Mouse (Mus musculus) common myeloid progenitor, adult 5-6 weeks (primary cell): ENCODE data around the gene Copg2. TPM values are rescaled to one million over a fixed set of nuclear protein-coding genes. Genes with fewer than 3 reads are reported as not detected.
"Not testable (repeated sequence)": the region's sequence is repeated elsewhere in the genome, so short reads cannot be mapped to it uniquely, and the experiment has no call there.

Source experiments
- ATAC-seq: replicated peaks from 2 replicates; pipeline ENCODE4 v1.8.0; 2016; ENCODE audit warnings: low read depth, mild to moderate bottlenecking, moderate TSS enrichment, inconsistent platforms; ENCODE audit not compliant: poor library complexity, severe bottlenecking
- total RNA-seq: library from RNA; stranded (forward); fragments of 200-1000, 187-1606 nt; gene quantifications from 2 replicates; pipeline ENCODE4 v1.2.3, GENCODE M21; 2017

Copg2 gene
- total RNA-seq, 1 experiment from 2014 or later: 53.4 TPM

DNA sequence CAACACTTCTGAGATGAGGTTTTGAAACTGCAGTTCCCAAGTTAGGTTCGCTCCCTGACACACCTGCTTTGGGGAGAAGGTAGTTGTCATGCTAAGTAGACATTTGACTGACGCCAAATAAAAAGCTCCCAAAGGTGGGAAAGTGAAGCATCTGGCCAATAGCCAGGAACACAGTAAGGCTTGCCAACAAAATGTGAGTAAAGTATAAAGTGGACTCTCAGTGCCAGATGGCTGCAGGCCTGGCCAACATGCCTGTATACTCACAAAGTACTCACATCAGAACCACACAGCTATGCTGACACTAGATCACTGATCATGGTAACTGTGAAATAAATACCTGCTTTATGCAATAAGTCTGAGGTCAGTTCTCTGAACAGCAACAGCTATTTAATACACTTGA lies 46.8 kb downstream of the Copg2 start:
- ATAC-seq: no peak

DNA sequence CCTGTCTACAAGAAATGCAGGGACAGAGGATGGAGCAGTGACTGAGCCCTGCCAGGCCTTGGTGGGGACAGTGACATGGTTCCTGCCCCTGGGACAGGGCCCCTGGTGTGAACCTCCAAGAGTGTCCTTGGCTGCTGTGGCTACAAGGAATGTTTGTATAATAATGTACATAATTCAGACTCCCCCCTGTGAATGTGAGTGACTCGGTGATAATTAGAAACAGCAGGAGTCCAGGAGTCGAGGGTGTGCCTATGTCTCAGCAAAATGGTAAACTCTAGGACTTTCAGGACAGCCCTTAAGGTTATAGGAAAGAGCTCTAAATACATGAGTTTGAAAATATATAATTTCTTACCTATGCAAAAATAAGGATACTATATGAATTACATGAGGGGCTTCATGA lies 64.4 kb downstream of the Copg2 start:
- no peak for ATAC-seq

DNA sequence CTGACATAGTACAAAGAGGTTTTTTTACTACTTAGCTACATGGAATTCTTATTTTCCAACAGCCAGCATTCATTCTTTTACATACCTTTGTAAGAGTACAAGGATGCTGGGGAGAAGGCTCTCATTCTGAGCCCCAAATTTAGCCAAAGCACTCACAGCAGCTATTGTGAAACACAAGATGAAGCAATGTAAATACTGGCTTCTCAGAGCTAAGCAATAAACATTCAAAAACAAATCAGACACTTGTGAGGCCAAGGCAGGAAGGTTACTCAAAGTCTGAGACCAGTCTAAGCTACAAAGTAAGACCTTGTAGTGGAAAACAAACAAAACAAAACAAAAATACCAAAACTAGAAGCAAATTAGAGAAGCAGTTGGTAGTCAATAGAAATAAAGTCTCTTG lies 83.0 kb downstream of the Copg2 start:
- no peak for ATAC-seq

DNA sequence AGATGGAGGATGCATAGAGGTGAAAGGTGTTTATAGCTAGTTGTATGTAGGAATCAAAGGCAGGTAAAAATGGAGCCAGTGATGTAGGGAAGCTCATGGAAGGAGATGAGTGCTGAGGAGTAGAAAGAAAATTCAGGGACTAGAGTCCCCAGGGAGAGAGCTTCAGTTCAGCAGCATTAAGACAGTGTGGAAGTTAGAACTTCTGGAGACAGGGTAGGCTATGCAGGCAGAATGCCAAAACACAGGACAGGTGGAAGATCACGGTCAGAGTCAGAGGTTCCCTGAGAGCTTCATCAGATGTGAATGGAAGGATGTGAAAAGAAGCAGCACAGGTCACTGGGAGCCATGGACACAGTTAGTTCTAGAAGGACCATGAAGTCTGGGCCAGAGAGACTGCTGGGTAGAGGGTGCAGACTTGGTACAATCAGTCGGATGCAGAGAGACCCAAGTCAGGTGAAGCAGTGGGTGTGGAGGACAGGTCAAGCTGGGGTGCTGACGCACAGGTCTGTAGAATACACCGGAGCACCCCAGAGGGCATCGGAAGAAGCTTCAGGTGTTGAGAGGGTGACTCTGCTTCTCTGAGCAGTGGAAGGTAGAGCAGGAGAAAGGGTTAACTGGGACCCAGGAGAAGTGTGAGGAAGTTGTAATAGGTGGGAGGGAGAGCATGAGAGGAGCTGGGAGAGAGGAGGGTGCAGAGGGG lies 91.4 kb downstream of the Copg2 start:
- ATAC-seq: no peak

DNA sequence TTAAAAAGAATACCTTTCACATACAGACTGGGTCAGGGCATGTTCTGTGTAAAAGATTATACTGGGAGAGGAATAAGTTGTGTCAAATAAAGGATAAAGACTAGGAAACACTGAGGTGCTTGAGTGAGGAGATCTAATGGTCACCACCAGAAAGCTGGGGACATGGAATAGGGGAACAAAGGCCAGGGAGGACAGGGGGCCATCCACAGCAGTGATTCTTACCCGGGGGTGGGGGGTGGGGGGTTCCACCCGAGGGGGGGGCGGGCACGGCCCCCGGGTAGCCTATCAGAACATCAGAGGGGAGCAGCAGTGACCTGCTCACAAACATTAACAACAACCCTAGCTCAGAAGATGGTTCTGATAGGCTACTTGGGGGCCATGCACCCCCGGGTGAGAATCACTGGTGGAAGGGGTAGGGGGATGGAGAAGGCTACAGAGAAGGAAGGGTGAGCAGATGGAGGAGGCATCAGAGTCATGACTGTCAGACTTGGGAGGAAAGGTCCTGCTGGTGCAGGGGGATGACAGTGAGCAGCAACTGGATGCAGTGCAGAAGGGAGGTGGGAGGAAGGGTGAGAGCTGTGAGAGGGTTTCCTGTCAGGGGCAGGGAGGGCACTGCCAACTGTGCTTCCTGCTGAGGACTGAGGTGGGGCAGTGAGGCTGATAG lies 92.1 kb downstream of the Copg2 start:
- ATAC-seq: peak; percentile 68

DNA sequence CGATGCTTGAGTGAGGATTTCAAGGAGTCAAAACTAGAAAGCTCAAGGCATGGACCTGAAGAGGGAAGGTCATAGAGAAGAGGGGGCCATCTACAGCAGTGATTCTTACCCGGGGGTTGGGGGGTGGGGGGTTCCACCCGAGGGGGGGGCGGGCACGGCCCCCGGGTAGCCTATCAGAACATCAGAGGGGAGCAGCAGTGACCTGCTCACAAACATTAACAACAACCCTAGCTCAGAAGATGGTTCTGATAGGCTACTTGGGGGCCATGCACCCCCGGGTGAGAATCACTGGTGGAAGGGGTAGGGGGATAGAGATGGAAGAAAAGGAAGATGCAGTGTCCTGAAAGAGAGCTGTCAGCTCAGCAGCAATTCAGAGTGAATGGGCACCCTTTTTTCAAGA lies 93.7 kb downstream of the Copg2 start:
- ATAC-seq: not testable (repeated sequence)

DNA sequence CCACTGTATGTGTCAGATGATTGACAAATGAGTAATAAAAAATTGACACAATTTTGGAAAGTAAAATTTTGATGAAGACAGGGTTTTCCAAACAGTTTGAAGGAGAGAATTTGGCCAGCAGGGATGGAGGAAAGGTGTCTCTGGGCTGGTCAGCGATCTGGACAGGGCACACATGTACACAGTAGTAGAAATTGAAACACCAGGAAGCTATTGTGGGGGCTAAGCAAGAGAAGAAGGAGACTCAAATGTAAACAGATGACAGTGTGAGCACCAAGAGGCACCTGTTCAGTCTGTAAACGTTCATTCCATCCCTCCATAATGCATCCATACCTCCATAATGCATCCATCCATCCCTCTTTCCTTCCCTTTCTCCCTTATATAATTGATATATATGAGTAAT lies 145.4 kb downstream of the Copg2 start:
- no peak for ATAC-seq

DNA sequence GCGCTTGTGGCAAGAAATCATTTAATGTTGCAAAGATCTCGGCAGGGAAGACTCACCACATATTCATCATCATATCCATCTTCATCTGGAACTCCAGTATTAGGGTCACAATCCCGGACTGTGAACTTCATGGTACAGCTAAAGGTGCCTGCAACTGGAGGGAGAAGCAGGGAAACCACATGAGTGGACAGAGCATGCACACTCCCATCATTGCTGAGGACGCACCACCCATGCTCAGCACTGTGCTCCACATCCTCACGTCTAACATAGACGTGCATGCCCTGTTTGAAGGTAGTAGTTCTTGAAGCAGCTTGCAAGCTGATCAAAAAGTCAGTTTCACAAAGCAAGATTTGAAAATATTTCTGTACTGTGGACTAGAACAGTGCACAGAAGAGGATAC lies 146.1 kb downstream of the Copg2 start:
- no peak for ATAC-seq

DNA sequence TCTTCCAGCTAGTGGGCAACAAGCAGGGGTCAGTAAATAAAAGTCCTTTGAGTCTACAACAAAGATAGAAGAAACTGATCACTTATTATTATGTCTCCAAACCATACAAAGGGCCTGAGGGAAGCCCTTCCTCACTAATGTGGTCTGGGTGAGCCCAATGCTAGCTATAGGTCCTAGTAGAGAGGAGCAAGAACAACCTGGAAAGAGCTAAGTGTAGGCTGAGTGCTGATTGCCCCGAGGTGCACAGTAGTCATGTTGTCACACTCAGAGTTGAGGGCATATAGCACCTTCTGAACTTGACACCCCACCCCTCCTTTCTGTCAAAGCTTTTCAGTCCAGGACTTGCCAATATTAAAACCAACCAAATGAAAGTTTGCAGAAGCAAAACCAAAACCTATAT lies 146.7 kb downstream of the Copg2 start:
- no peak for ATAC-seq

DNA sequence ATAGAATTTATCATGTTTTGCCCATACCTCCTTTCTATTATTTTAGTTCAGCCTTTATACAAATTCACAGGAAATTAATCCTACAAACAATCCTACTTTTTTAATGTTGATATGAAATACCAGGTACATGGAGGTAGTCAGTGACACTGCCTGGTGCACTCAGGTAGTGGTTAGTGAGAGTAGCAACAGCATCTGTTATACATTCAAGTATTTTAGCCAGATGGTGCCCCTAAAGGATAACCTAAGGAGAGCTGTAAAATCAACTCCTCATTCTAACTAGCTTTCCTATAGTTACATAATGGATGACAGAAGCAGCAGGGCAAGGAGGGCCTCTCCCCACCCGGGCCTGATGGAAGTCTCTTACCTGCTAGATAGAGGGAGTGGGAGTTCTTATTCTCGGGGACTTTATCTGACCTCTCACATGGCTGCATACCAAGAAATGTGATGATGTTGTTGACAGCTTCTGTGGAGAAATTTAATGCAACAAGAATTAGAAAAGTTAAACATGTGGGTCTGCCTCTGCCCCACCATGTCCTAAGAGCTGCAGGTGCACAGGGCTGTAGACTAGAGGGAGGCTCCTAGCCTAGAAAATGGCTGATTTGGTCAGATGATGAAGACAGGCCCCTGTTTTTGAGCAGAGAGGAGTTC lies 147.4 kb downstream of the Copg2 start:
- ATAC-seq: no peak

DNA sequence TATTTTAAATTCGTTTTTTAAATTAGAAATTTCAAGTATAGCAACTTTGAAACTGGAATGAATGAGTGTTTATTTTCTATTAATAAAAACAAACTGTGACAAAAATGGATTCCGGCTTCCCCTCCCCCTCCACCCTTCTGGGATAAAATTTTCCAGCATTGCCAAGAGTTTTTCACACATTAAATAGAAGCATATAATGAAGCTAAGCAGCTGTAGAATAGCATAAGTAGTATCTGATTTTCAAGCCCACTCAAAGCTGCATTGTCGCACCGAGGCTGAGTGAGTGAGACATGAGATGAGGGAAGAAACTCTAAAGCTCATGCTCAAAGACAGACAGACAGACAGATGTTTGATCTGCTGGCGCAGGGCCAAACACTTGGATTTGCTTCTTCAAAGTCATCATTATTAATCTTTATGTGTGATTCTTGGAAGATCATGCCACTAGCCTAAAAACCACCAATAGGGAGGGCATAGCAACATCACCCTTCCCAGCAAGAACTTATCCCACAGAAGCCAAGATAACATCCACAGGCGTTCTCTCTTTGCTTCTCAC lies 148.2 kb downstream of the Copg2 start:
- no peak for ATAC-seq

DNA sequence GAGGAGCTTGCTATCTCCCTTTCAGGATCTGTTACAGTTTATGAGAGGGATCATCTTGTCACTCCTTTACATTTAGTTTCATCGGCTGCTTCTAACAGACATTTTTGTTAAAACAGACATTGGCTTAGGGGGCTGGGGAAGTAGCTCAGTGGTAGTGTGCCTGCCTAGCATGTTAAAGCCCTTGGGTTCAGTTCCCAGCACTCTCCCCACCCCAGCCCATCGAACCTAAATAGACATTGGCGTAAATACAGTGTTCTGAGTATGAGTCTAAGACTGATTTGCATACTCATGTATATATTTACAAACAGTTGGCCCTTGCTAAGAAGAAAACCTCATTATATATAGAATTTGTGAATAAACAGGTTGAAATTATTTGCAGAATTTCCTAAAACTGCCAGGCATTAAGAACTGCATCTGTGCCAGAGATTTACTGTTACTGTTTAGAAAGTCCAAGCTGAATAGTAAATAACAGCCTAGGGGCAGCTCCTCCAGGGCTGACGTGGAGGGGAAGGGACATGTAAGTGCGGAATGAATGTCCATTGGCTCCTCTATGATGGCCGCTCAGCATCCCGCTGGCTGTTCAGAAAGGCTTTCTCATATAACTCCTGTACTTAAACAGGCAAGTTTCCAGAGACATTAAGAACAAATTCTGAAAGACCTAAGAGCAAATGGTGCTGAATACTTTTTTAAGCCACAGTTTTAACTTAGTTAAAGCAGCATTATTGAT lies 148.8 kb downstream of the Copg2 start:
- no peak for ATAC-seq

DNA sequence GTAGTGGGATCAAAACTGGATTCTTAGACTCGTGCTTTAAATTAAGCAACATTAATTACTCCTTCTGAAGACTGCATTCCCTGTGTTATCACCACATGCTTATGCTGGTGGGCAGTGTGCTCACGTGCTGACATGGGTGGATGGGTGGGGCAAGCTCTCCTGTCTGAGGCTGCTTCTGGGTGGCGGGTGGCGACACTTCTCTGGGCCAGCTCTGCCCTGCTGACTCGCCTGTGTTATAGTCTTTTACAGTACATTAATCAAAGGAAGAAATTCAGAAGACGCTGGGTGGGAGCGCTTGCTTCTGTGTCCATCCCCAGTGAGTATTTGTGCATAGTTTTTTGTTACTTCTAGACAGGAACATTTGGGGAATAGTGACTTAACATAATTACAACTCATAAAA lies 151.0 kb downstream of the Copg2 start:
- no peak for ATAC-seq

DNA sequence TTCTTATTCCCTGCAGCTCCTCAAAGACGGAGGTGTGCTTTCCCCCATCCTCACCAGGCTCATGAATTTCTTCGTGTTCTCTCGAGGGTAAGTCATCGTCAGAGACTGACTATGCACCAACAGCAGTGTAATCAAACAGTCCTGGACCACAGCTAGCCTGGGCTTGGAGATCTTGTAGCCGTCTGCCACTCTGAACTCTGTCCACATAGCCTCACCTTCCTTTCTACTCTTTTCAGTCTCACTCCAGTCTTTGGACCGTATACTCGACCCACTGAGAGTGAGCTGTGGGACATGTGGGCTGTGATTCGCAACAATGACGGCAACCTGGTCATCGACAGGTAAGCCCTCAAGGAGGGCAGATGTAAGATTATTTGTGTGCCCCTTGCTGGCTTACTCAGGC lies 151.7 kb downstream of the Copg2 start:
- ATAC-seq: no peak

DNA sequence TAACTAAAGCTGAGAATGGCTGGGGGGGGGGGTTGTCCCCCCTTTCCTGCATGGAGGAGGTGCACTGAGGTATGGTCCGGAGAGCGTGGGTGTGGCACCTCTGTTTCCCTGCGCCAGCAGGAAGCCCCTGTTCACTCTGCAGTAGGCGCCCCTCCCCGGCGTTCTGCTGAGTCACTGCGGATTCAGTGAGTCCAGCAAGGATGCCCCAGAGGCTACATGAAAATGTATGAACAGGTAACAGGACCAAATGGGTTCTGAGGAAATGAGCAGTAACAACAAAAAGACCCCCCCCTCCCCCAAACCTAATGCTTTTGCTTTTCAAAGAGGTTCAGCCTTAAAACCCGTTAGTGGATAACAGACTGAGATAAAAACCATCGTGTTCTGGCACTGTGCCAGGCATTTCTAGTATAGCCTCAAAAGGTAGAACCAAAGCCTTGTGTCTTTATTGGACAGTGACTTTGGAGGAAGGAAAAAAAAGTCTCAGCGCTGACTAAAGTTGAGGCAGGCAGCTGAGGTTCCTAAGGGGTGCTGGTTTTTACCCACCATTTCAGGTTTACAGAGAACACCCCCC lies 157.3 kb downstream of the Copg2 start:
- no peak for ATAC-seq

DNA sequence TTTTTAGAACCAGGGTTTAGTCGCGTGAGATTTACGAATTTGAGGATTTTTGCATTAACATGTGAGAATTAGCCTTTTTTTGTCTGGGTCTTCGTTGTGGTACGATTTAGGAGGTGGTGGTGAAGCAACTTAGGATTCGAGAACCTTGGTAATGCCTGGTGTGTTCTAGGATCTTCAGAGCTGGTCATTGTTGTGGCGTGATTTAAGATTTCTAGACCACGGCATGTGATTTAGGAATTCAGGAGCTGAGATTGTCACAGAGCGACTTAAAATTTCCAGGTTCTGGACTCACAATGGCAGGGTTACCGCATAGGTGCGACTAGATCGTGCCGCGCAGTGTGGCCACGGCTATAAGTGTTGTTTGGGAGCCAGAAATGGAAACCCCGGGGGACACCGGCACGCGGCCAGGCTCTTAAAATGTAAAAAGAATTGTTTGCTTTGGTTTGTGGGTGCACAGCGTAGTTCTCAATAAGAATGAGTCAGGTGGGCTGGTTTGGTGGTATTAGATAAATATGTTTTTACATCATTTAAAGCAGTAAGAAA lies 158.1 kb downstream of the Copg2 start:
- ATAC-seq: no peak

DNA sequence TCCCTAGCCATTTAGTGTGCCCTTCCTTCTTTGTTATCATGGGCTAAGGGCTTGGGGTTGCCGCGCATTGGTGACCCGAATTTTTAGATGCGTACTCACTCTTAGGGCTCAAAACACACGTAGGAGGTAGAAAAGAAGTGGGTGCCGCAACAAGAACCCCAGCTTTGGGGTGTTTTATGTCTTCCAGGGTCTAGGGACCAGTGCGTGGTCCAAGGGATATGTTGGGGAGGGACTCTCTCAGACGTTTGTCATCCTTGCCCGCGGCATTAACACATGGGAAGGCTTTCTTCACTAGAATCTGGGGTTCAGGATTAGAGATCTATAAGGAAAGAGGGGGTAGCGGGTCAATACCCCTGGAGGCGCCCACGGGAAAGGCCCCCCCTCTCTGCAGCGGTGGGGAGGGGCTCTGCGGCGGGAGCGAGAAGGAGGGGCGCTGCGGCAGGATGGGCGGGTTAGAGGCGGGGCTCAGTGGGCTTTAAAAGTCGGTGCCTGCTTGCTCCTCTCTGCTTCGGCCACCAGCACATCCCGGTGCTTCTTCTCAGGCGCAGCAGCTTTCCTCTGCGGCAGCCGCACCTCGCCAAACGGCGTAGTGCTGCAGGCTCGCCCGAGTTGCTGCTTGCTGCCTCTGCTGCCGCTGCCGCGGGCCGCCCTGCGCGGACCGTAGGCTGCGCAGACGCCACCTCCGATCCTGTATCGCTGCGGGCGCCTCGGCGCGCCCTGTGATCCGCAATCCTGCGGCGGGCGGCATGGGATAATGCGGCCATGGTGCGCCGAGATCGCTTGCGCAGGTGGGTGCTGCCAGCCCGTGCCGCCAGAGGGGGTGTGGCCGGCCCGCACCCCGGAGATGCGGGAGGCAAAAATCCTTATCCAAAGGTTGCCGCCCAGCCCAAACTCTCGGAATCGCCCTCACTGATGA lies 158.8 kb downstream of the Copg2 start:
- ATAC-seq: no peak

DNA sequence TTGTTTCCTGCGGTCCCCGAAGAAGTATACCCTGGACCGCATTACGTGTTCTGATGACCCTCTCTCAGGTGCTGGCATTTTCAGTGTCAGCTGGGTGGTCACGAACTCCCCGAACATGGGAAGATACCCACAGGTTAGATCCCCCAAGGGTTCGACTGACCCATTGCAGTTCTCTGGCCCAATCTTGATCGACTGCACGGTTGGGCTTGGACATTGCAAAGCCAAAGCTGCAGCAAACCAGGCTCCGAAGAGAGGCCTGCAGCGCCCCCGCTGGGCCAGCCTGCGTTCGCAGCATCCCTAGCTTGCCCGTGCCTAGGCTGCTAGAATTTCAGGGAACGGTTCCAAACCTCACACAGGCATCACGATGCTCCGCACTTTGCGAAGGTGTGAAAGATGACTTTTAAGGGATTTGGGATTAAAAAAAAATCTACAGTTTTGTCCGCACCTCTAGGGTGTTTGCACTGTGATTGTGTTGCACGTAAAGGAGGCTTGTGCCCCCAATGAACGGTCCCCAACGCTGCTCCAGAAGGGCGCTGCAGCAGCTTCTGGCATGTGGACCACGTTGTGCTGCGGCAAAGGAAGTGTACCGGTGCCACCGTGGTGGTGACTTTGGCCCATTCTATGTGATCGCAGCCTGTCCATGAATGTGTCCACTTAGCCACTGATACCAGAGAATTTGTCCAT lies 159.6 kb downstream of the Copg2 start:
- ATAC-seq: peak; percentile 67
